In genomic region chr12:80646377-80646776, GRCm38 (mm10) we compare ENCODE assay signal across 12 mouse cellular contexts. TPM values are rescaled to one million over a fixed set of nuclear protein-coding genes. Genes with fewer than 3 reads are reported as not detected.
DNase-seq lines count a peak whose midpoint lies in the region; ATAC-seq and TF ChIP-seq lines count a peak whose summit lies in the region.
"Had no signal": no experiment of that assay in that cellular context is flagged by ENCODE, and none has a peak within 500 bp of the region (broad histone marks: within the 10 kb centered on the region; RNA-seq: fewer than 3 reads in every experiment).

No protein-coding gene starts in this region.

- no peak for TF ChIP-seq POLR2A in testis, adult 2 months (IDR thresholded peaks at IDR 0.05; ENCODE audit: control insufficient read depth, low read depth, low read length)

- no peak overlapping the region for H3K4me3 ChIP-seq in heart, embryonic 15.5 days
- peak overlapping the region; percentile 24; the same call in 1 of the 2 replicates for H3K4me3 ChIP-seq in testis, adult 2 months (ENCODE audit: control insufficient read depth, low read depth, low read length)
- H3K4me3 ChIP-seq in liver, embryonic 14.5 days (ENCODE audit: insufficient read depth in 1 of 2, low read depth in 2 of 2, low read length in 2 of 2): peak overlapping the region in 1 of 2 experiments; percentile 100; a peak in 1 of 4 replicates
- no peak overlapping the region for H3K4me3 ChIP-seq in stomach, postnatal 0 days (ENCODE audit: low read depth, low read length)

- no peak for TF ChIP-seq CTCF in testis, adult 2 months (IDR thresholded peaks at IDR 0.05; ENCODE audit: control insufficient read depth, insufficient read depth, insufficient replicate concordance, low read depth, low read length)
- TF ChIP-seq CTCF in liver, embryonic 14.5 days (IDR thresholded peaks at IDR 0.05; ENCODE audit: low read depth): no peak
- TF ChIP-seq CTCF in stomach, postnatal 0 days (IDR thresholded peaks at IDR 0.05; ENCODE audit: low read depth): no peak

- no peaks in the 10 kb centered on the region for H3K27me3 ChIP-seq in heart, embryonic 15.5 days
- no peaks in the 10 kb centered on the region for H3K27me3 ChIP-seq in testis, adult 2 months (ENCODE audit: control insufficient read depth, insufficient read depth, low read length)
- no peaks in the 10 kb centered on the region for H3K27me3 ChIP-seq in liver, embryonic 14.5 days (ENCODE audit: control insufficient read depth, insufficient read depth, low read length)
- H3K27me3 ChIP-seq in stomach, postnatal 0 days (ENCODE audit: control insufficient read depth, insufficient read depth, low read length): no peaks in the 10 kb centered on the region

- peak overlapping the region; percentile 89 for H3K4me2 ChIP-seq in heart, embryonic 15.5 days
- H3K4me2 ChIP-seq in liver, embryonic 14.5 days (ENCODE audit: low read depth): peak overlapping the region; percentile 96
- peak overlapping the region; percentile 87; the same call in 1 of the 2 replicates for H3K4me2 ChIP-seq in stomach, postnatal 0 days (replicated peaks; ENCODE audit: low read depth)

- no peak for DNase-seq in heart, adult 9 months (ENCODE audit: low spot score in 2 of 2)
- no peak for DNase-seq in testis, postnatal 14 days (ENCODE audit: low spot score)
- DNase-seq in liver, embryonic 14.5 days (ENCODE audit: low read depth in 3 of 3, low spot score in 3 of 3): no peak
- peak; percentile 22 for DNase-seq in stomach, postnatal 0 days (ENCODE audit: low spot score)
- no peak for DNase-seq in right cerebral cortex, postnatal 4 days
- DNase-seq: cerebellum, postnatal 14 days; kidney, adult 9 months; thymus, postnatal 4 days had no signal

- no peaks in the 10 kb centered on the region for H3K9me3 ChIP-seq in heart, embryonic 15.5 days (replicated peaks)
- no peaks in the 10 kb centered on the region for H3K9me3 ChIP-seq in liver, embryonic 14.5 days (ENCODE audit: control insufficient read depth, low read length)
- no peaks in the 10 kb centered on the region for H3K9me3 ChIP-seq in stomach, postnatal 0 days (ENCODE audit: control insufficient read depth, low read length)

- H3K4me1 ChIP-seq in heart, embryonic 15.5 days (replicated peaks): peaks cover 31% of the 10 kb centered on the region
- no peaks in the 10 kb centered on the region; the same call in 1 of the 2 replicates for H3K4me1 ChIP-seq in testis, adult 2 months (ENCODE audit: control insufficient read depth, insufficient read depth, low read length)
- H3K4me1 ChIP-seq in liver, embryonic 14.5 days (replicated peaks; ENCODE audit: control insufficient read depth in 2 of 2, insufficient read depth in 2 of 2, low read length in 1 of 2): peaks cover 23 to 30% of the 10 kb centered on the region in 2 experiments
- peaks cover 5% of the 10 kb centered on the region; the same call in 1 of the 2 replicates for H3K4me1 ChIP-seq in stomach, postnatal 0 days (replicated peaks; ENCODE audit: control insufficient read depth, insufficient read depth)

- TF ChIP-seq EP300 in liver, embryonic 14.5 days (IDR thresholded peaks at IDR 0.05; ENCODE audit: low read depth): no peak
- no peak for TF ChIP-seq EP300 in stomach, postnatal 0 days (optimal IDR thresholded peaks at IDR 0.05)

- H3K36me3 ChIP-seq in heart, embryonic 15.5 days: peaks cover 16% of the 10 kb centered on the region
- H3K36me3 ChIP-seq in testis, adult 2 months (ENCODE audit: control insufficient read depth, insufficient read depth, low read length): peaks cover 2% of the 10 kb centered on the region
- peaks cover 4% of the 10 kb centered on the region; the same call in 1 of the 2 replicates for H3K36me3 ChIP-seq in liver, embryonic 14.5 days (replicated peaks; ENCODE audit: control insufficient read depth, insufficient read depth, low read depth)
- H3K36me3 ChIP-seq in stomach, postnatal 0 days (ENCODE audit: control insufficient read depth, insufficient read depth, low read length): peaks cover 2% of the 10 kb centered on the region; the same call in 1 of the 2 replicates

- no peak overlapping the region for H3K27ac ChIP-seq in heart, embryonic 15.5 days
- H3K27ac ChIP-seq in testis, adult 2 months (ENCODE audit: control insufficient read depth, insufficient read depth, low read depth, low read length): no peak overlapping the region
- no peak overlapping the region for H3K27ac ChIP-seq in liver, embryonic 14.5 days
- H3K27ac ChIP-seq in stomach, postnatal 0 days (replicated peaks): no peak overlapping the region

- no peak for ATAC-seq in heart, embryonic 15.5 days (replicated peaks; ENCODE audit: insufficient number of reproducible peaks, insufficient read depth, low FRiP score, low read depth)
- ATAC-seq in liver, embryonic 14.5 days (ENCODE audit: insufficient read depth): no peak
- peak; percentile 31 for ATAC-seq in stomach, postnatal 0 days (ENCODE audit: low FRiP score, low TSS enrichment)
- ATAC-seq in megakaryocyte-erythroid progenitor cell, adult 5-6 weeks (replicated peaks; ENCODE audit: low FRiP score, low TSS enrichment, poor library complexity, severe bottlenecking): no peak

- H3K9ac ChIP-seq in heart, embryonic 15.5 days: no peak overlapping the region
- H3K9ac ChIP-seq in liver, embryonic 14.5 days (replicated peaks): no peak overlapping the region
- H3K9ac ChIP-seq in stomach, postnatal 0 days (ENCODE audit: low read length): no peak overlapping the region

- 90% methylated on average over 3 of the region's 3 CpGs for WGBS in heart, embryonic 15.5 days
- 82% methylated on average over 3 of the region's 3 CpGs for WGBS in liver, embryonic 14.5 days (ENCODE audit: insufficient replicate concordance)
- WGBS in stomach, postnatal 0 days: 76% methylated on average over 3 of the region's 3 CpGs

RNA-seq across cellular contexts. Expression of gene Erh, which starts 2.2 kb away (rescaled TPM):
- 133 and 168 TPM in 2 replicates for polyA plus RNA-seq in heart, embryonic 15.5 days (2015; fragmentation: Nextera tagmentation; extraction: Ambion mirVana)
- 73.9 and 101 TPM in 2 replicates for polyA plus RNA-seq in testis, adult 2 months (2012; rRNA removed)
- polyA plus RNA-seq in liver, embryonic 14.5 days (2012; rRNA removed): 88.4 and 144 TPM in 2 replicates
- 123 and 140 TPM in 2 replicates for polyA plus RNA-seq in liver, embryonic 14.5 days (2014; fragmentation: Nextera tagmentation; extraction: Ambion mirVana)
- 125 and 131 TPM in 2 replicates for polyA plus RNA-seq in stomach, postnatal 0 days (2015; fragmentation: Nextera tagmentation; extraction: Ambion mirVana)
- 140 and 158 TPM in 2 replicates for total RNA-seq in megakaryocyte-erythroid progenitor cell, adult 5-6 weeks (2014; fragmentation: Nextera tagmentation)
- 103 and 142 TPM in 2 replicates for total RNA-seq in megakaryocyte-erythroid progenitor cell, adult 5-6 weeks (2017)

RNA-seq across cellular contexts. Expression of gene Slc39a9, which starts 2.7 kb away (rescaled TPM):
- polyA plus RNA-seq in heart, embryonic 15.5 days (2015; fragmentation: Nextera tagmentation; extraction: Ambion mirVana): 14.0 and 20.5 TPM in 2 replicates
- polyA plus RNA-seq in testis, adult 2 months (2012; rRNA removed): 10.7 and 12.0 TPM in 2 replicates
- polyA plus RNA-seq in liver, embryonic 14.5 days (2012; rRNA removed): 8.5 and 9.6 TPM in 2 replicates
- polyA plus RNA-seq in liver, embryonic 14.5 days (2014; fragmentation: Nextera tagmentation; extraction: Ambion mirVana): 10.1 and 11.1 TPM in 2 replicates
- polyA plus RNA-seq in stomach, postnatal 0 days (2015; fragmentation: Nextera tagmentation; extraction: Ambion mirVana): 15.1 and 15.6 TPM in 2 replicates
- total RNA-seq in megakaryocyte-erythroid progenitor cell, adult 5-6 weeks (2014; fragmentation: Nextera tagmentation): 19.6 and 28.4 TPM in 2 replicates
- 12.7 and 17.5 TPM in 2 replicates for total RNA-seq in megakaryocyte-erythroid progenitor cell, adult 5-6 weeks (2017)

RNA-seq across cellular contexts. Expression of gene Plekhd1, which starts 46.0 kb away (rescaled TPM):
- polyA plus RNA-seq in heart, embryonic 15.5 days (2015; fragmentation: Nextera tagmentation; extraction: Ambion mirVana): 0.40 and 0.55 TPM in 2 replicates
- 6.9 and 7.6 TPM in 2 replicates for polyA plus RNA-seq in testis, adult 2 months (2012; rRNA removed)
- 0.19 and 0.22 TPM in 2 replicates for polyA plus RNA-seq in liver, embryonic 14.5 days (2012; rRNA removed)
- 0.10 and 0.14 TPM in 2 replicates for polyA plus RNA-seq in liver, embryonic 14.5 days (2014; fragmentation: Nextera tagmentation; extraction: Ambion mirVana)
- polyA plus RNA-seq in stomach, postnatal 0 days (2015; fragmentation: Nextera tagmentation; extraction: Ambion mirVana): 2.2 and 2.3 TPM in 2 replicates
- total RNA-seq in megakaryocyte-erythroid progenitor cell, adult 5-6 weeks (2014; fragmentation: Nextera tagmentation): 0.45 TPM in 1 of 2 replicates, not detected in the other
- not detected in 2 replicates for total RNA-seq in megakaryocyte-erythroid progenitor cell, adult 5-6 weeks (2017)
- total RNA-seq: adrenal gland, adult 18-20 months had no signal
